Mouse (Mus musculus) gastrocnemius, postnatal 10 days (tissue): ENCODE results near the gene Podxl. TPM values are rescaled to one million over a fixed set of nuclear protein-coding genes. Genes with fewer than 3 reads are reported as not detected.
A peak's percentile ranks its signal among the peaks of the same experiment; 100 is the strongest.

ENCODE experiments used
- DNase-seq: peaks from one replicate; pipeline ENCODE4 v3.0.0; 2021; ENCODE audit warnings: mixed read lengths
- long read RNA-seq, 2 experiments: library from polyadenylated mRNA; stranded (forward); transcript quantifications; one replicate each; pipeline ENCODE4 v2.0.0; 2021
- total RNA-seq, 2 experiments: library from RNA; stranded (reverse); gene quantifications; 2 replicates each; pipeline ENCODE4 v1.2.3; 2021

Podxl gene
- total RNA-seq: 10 to 100 TPM; 24.2 to 28.3 TPM
- long read RNA-seq, experiment 1, full-length matches to known transcripts: 7 of 24 reads
- long read RNA-seq, experiment 1, partial matches to known transcripts: 1 of 24 reads
- long read RNA-seq, experiment 1, other reads (novel, unspliced or antisense): 16 of 24 reads
- long read RNA-seq, experiment 2, full-length matches to known transcripts: 3 of 16 reads
- long read RNA-seq, experiment 2, partial matches to known transcripts: 0 of 16 reads
- long read RNA-seq, experiment 2, other reads (novel, unspliced or antisense): 13 of 16 reads

DNA sequence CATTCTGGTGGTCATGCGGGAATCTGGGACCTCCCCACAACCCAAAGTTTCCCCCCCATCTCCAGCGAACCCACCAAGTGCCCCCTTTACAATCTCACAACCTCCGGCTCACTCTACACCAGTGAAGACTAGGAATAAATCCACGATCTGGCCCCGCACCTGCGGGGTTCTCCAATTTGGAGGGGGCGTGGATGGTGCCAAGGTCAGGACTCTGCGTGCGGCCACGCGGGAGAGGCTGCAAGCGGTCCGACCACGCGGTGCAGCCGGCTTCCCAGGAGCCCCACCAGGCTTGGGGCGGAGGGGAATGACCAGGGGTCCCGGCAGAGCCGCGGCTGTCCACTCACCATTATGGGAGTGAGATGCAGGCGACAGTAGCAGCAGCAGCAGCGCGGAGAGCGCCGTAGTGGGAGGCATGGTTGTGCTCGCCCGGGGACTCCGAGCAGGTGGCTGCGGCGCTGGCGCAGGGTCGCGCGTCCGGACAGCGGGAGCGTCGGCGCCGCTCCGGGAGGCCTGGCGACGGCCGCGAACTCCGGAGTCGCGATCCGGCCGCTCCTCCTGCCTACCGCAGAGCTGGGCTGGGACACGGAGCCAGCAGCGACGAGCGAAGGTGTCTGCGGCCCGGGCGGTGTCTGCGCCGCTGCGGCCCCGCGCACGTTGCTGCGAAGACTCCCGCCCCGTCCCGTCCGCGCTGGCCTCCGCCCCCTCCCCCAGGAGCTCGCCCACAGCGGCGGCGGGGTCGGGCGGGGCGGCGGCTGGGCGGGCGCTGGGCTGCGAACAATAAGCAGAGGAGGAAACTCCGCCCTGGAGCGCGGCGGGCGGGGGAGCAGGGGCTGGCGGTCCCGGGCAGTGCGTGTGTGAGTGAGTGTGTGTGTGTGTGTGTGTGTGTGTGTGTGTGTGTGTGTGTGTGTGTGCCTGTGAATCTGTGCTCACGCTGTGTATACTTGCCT lies at the start of gene Podxl:
Gene Podxl (minus strand): TSS at position 747 of the 947 bp plus-strand sequence.
- peak; percentile 69 for DNase-seq

DNA sequence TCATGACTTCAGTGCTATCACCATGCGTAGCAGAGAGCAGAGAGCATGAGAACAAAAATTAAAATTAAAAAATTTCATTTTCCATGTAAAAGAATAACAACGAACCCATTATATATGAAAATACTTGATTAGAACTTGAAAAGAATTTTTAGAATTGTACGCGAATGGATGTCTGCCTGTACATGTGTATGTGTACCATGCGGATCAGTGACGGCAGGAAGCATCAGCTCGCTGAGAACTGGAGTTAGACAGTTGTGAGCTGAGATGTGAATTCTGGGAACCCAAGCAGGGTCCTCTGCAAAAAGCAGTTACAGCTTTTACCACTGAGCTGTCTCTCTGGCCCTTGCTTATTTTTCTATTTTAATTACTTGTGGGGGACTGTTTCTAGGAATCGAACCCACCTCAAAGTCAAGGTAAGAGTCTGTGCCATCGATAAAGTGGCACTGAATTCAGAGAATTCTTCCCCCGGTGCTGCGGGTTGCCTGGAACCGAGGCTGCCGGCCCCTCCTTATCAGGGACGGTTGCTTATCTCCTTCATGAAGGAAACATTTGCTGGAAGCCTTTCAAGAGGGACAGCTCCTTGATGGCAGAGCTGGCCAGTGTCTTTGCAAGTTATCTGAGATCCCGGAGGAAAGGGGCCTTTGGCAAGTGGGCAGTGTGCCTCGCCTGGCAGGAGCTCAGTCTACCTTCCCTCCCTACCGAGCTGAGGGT lies 48.9 kb upstream of the Podxl start:
- no peak for DNase-seq

DNA sequence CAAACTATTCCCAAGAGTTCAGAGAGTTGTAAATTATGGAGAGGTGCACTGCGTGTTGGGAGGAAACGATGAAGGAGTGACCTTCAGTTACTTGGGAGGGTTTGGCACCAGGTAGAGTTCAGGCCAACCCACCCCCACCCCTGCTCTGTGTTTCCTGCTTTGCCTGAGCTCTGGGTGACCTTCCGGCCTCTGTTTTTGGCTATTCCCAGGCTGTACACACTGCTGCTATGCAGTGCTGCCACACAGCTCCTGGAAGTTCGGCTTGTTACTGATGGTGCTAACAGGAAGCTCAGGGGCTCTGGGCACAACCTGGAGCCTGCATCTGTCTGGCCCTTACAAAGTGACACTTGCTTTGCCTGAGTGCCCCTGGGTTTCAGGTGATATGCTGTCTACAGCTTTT lies 42.6 kb upstream of the Podxl start:
- no peak for DNase-seq

DNA sequence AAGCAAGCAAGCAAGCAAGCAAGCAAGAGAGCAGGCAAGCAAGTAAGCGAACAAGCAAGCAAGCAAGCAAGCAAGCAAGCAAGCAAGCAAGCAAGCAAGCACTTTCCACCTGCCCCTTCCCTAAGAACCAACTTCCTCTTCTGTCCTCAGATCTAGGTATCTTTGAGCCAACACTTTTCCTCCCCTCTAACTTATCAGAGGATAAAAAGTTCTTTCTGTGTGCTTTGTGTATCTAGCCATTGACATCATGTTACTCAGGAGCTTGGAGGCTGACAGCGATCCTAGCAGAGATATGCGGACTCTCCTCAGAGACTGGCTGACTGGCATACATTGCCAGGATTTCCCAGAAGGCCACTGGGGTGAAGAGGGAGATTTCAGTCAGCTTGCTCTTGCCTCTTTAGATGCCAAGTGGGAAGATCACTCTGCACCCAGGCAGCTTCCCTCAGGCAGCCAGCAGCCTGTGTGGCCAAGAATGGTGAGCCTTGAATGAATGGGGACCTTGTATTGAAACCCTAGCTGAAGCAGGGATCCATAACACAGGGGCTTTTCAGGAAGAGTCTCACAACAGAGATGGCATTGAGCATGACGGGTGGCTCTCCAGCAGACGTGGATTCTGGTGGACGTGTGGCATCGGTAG lies 41.0 kb upstream of the Podxl start:
- no peak for DNase-seq

DNA sequence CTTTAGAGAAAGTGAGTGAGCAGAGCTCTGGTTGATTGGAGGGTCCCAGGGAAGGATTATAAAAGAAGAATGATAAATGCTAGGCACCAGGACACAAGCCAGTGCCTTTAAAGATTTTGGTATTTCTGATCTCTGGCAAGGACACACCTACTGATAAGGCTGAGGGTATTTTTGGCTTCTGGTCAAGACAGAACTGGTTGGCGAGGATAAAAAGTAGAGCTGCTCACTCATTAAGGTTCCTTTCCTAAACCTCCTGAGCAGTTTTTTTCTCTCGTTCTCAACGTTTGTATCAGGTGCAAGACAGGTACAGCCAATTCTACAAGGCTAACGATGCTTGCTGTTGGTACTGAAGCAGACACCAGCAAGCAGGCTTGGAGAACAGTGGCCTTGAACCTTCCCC lies 38.7 kb upstream of the Podxl start:
- no peak for DNase-seq

DNA sequence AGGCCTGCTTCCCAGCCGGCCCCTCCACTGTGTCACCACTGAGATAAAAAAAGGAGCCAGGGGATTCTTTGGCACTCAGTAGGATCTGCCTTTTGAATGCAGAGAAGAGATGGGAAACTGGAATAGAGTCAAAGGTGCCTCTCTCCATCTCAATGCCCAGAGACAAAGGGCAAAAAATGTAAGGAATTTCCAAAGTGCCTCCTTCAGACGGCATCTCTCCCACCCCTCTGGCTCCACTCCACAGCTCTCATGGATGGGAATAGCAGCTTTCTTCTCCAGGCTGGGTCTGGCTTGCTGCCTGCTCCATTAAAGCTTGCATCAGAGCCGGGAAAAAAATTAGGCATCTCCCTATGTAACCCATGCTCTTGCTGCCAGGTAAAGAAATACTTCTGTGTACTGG lies 37.4 kb upstream of the Podxl start:
- DNase-seq: peak; percentile 30

DNA sequence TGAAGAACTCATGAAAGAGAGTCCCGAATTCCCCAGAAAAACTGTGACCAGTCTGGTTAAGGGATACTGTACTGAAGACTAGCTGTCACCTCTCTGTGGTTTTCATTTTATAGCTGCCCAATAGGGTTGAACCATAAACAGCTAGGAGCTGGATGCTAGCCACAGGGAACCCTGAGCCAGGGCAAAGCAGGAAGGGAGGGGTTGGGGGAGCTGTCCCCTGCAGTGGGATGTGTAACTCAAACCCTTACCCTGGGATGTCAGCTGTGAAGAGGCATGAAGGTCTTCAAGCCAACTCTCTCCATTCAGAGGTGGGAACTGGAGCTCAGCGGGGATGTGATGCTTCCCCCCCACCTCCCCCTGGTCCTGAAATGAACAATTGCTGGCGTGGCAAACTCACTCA lies 36.1 kb upstream of the Podxl start:
- no peak for DNase-seq

DNA sequence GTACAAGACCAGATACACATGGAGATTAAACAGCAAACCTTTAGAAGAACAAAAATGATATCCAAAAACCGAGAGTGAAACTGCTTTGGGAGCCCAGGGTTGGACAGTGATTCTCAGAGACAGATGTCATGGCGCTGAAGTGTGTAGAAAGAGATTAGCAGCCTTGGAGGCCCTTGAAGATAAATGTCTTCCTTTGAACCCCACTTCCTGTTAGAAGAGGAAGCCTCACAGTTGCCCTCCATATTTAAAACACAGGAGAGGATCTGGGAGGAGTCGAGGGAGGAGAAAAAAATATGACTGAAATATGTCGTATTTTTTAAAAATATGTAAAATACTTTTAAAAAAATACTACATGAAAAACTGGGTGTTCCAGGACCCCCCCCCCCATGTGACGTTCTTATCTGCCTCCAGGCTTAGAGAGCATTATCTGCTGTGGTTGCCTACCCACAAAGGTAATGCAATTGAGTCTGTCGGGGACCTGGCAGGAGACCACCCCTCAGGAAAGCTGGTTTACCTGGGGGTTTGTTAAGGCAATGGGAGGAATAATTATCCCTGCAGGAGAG lies 34.6 kb upstream of the Podxl start:
- no peak for DNase-seq

DNA sequence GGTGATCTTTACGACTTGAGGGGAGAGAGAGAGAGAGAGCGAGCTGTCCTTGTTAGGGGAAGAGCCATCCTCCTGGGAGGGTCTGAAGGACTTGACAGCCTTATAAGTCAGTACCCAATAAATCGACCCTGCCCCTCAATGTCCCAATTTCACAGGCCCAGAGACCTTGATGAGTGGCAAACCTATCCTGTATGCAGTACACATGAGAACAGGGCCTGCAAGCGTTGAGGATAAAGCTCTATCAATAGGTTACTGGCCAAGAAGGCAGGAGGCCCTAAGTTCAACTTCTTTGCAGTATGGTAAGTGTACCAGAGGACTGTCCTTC lies 33.3 kb upstream of the Podxl start:
- no peak for DNase-seq

DNA sequence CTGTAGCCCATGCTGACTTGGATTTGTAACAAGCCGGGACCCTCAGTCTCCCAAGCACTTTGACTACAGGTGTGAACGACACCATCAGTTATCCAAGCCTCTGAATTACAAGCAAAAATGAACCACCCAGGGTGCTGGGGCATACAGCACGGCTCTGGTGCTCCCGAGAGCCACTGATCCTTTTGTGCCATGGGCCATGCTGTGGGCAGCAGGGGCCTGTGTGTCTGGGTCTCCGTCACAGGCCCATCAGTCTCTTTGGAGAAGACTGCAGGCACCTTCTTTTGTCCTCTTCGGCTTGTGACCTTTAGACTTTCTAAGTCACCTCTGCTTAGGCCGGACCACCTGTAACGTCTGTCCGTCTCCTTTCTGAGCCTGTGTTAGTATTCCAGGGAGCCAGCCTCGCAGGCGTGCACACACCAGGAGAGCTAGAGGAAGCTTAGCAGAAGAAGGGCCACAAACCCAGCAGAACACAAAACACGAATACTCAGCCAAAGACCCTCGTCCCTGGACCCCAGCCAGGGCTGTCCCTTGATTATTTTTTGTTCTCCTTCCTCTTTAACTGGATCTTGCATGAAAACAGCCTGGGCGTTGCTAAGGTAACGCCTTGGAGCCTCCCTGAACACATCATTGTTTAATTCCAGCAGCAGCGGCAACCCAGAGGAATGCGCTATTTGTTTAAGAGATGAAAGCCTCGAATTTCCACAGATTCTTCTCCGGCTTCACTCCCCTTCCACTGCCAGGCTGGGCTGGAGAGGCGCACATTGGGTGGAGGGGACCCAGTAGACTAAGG lies 32.8 kb upstream of the Podxl start:
- peak; percentile 15 for DNase-seq

DNA sequence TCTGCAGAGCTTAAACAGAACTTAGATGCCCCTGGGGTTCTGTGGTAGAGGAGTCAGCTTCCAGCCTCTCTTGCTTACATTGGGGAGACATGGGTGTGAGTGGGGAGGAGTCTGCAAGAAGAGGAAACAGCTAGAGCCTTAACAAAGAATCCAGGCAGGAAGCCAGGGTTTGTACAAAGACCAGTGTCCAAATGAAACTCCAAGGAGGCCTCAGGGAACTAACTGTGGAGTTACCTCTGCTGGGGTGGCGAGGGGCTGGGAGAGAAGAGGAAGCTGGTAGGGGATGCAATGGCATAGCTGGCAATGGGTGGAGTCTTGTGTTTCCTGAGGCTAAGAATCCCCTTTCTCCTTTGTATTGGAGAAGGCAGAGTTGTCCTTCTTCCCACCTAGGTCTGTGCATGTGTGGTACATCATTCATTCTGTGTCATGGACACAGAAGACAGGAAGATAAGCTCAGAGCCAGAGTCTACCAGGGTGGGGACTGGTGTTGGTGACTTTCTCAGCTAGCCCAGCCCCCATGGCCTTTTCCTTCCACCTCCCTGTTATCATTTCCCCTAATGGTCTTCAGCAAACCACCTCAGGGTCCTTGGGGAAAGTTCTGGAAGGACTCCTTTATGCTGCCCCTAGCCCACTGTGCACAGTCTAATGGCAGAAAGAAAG lies 28.9 kb upstream of the Podxl start:
- DNase-seq: no peak

DNA sequence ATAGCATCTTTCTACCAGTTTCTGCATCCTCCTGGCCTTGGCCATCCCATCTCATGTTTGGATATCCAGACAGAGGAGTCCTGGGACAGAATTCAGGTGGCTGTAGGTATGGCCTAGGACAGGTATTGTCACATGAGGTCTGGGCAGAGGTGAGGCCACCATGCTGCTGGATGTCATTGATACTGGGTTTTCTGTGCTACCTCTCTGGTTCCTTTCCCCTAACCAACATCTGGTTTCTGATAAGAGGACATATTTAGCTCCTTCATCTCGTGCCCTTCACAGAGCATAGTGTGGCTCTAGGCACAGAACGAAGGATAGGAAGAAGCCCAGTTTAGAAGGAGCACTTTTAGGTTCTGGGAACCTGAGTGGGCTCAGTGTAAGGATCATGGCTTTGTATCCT lies 28.3 kb upstream of the Podxl start:
- DNase-seq: no peak

DNA sequence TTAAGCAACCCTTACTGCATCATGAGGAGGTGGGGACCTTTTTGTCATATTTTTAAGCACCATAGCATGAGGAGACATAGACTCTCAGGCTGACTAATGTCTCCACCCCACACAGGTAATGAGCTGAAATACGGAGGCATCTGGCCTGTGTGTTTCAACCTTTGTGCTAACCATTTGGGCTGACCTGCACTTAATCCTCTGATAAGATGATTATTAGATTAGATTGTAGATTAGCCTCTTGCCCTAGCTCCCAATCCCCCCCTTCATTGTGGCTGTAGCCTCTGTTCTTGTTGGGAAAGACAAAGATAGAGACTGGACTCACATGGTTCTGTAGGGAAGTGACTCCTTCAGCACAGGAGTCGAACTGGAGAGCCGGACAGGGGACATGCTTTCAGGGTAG lies 27.9 kb upstream of the Podxl start:
- DNase-seq: no peak

DNA sequence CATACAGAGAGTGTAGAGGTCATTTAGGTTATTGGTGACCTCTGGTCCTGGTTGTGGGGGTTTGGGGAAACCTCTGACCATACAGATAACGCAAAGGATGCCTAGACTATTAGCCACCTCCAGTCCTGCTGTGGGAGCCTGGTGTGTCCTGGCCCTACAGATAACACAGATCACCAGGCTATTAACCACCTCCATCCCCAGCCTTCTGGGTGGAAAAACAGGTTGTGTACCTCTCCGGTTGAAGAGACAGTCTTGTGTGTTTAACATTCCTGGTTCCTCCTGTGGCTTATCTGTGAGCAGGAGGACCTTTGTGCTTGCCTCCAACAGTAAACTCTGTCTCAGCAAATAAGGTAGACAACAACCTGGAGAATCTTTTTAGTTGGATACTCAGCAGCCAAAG lies 27.0 kb upstream of the Podxl start:
- no peak for DNase-seq

DNA sequence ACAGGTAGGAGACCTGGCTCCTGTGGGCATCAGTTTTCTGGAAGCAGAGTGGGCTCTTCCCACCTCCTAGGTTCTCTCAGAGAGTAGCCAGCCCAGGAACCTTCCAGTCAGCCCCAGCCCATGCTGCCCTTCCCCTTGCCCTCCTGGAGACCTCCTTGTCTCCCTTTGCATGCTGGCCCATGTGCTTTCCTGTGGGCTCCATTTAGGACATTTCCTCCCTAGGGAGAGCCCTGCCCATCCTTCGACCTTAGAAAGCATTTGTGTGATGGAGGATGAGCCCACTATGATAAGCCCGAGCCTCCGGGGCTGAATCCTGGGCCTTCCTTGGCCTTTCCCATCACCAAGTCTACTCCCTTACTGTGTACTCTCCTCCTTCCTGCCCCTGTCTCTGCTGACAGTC lies 25.5 kb upstream of the Podxl start:
- DNase-seq: no peak

DNA sequence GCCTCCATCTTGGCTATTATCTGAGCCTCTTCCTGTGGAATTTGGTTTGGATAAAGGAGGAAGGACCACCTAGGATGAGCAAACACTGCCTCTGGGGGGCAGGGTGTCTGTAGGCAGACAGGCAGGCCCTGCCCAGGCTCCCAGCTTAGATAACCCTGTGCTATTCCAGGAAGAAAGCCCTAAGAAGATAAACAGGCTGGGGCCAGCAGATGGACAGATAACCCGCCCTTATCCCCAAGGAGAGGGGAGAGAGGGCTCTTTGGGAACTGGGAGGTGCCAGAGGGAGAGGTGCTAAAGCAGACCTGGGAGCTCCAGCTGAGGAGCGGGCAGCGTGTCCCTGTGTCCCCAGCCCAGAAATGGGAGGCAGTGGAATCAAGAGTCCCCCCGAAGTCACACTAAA lies 23.9 kb upstream of the Podxl start:
- DNase-seq: no peak

DNA sequence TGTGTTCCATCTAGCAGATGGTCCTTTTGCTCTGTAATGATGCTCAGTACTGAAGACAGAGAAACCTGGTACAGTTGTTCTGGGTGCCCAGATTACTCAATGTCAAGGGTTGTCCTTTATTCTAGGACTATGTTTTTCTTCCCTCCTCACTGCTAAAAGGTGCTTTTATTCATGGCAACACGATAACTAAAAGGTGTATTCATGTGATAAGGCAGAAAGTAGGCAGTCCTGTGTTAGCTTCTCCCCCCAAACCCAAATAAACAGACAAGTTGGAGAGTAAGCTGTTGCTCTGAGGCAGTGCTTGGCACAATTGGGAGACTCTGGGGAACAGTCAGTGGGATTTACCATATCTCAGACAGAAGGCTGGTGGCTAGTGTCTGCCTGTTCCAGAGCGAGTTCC lies 22.3 kb upstream of the Podxl start:
- no peak for DNase-seq

DNA sequence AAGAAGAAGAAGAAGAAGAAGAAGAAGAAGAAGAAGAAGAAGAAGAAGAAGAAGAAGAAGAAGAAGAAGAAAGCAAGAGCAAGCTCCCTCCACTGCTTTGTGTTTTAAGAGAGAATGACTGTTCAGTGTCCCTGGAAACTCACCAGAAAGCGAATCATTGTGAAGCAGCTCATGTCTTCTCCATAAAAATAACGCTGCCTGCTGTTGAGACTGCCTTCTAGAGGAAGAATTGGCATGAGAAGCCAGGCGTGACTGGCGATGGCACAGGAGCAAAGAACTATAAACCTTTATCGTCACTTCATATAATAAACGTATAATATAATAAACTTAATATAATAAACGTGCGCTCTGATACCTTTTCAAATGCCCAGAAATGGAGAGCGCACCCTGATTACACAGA lies 12.4 kb upstream of the Podxl start:
- DNase-seq: no peak

DNA sequence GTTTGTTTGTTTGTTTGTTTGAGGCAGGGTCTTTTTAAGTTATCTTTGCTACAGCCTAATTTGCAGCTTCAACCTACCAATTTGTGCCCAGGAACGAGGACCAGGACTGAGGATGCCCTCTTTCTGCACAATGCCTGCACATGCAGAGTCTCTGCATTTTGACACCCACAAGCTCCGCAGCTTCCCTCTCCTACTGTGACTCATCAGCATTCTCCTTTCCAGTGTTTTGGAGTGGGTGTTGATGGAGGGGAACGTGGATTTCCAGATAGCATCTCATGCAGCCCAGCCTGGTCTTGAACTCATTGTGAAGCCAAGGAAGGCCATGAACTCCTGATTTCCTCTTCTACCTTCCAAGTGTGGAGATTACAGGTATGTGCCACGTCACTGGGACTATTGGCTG lies 11.3 kb upstream of the Podxl start:
- DNase-seq: no peak

DNA sequence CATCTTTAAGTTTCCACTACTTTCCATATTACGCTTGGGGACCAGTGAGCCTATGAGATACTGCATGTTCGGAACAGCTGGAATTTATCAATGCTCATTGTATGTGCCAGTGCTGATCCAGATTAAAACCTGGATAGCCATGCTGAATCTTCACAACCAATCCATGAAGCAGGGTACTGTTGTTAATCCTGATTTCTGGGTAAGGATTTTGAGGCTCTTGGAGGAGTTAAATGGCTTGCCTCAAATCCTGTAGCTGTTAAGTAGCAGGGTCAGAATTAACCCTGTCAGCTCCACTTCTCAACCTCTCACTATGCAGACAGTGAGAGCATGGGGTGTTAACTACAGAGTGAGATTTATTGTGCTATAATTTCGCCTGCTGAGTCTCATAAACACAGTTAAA lies 7.7 kb upstream of the Podxl start:
- no peak for DNase-seq

DNA sequence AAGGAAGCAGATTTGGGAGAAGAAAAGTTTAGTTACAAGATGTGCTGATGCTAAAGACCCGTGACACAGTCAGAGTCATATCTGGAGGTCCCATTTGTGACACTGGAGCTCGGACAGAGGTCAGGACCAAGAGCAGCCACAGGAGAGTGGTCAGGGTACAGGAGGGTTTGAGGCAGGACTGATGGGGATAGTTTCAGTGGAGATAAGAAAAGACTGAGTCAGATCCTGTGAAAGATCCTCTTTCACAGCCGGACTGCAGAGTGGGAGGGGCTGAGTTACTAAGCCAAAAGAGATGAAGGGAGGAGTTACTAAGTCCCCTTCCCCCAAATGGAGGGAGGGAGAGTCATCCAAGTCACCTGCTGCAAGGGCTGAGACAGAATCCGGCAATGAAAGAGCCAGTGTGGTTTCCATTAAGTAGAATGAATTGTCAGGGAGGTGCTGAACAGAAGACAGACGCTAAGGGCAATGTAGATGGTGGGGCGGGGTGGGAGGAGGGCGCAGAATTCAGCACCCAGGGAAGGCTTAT lies 4.4 kb upstream of the Podxl start:
- no peak for DNase-seq
